Mouse (Mus musculus) heart, postnatal 14 days (tissue): ENCODE measurements around the gene Vav2. TPM values are rescaled to one million over a fixed set of nuclear protein-coding genes. Genes with fewer than 3 reads are reported as not detected.
A peak's percentile ranks its signal among the peaks of the same experiment; 100 is the strongest.

ENCODE experiments used
- DNase-seq, 2 experiments: peaks; one replicate each; pipeline ENCODE4 v3.0.0; 2021 to 2022
- intact Hi-C: fragments of 180-260 bp; cut with DNase I; formaldehyde crosslinking; loops from one replicate; pipeline ENCODE4 v1.15.1; 2025
- total RNA-seq, 2 experiments: library from RNA; stranded (reverse); gene quantifications; 2 replicates each; pipeline ENCODE4 v1.2.3; 2021

The Vav2 gene
- total RNA-seq, 2 experiments from 2014 or later, result 14.4 to 15.0 TPM

DNA sequence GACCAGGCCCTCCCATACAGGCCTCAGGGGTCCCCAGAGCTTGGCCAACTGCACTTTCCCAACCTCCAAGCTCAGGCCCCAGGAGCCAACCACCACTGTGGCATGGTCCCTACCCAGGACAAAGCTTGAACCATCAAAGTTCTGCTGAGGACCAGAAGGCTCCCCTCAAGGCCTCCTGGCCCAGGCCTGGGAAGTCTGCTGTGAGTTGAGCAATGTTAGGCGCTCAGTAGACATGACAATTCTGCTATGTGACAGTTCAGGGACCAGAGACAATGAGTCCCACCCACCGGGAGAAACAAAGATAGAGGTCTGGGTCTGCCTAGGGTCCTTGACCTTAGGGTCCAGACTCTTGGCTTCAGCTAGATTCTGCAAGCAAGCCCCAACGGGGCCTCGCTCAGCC is 98.9 kb downstream of the Vav2 start:
- no peak for DNase-seq
- intact Hi-C loops, result no loop called here

DNA sequence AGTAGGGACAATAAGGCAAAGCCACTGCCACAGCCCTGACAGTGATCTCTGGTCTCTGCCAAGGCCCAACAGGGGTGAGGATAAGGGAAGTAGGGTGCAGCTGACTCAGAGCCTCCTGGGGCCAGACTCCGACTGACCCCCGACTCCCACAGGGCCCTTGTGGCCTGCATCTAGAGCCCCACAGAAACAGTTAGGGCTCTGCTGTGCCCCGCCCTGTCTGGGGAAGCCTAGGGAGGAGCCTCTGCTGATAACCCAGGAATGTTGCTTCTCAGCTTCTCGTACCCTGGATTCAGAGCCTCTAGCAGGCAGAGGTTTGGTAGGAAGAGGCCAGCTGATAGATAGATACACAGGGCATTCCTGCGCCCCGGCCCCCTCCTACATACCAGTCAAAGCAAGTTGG is 99.8 kb downstream of the Vav2 start:
- intact Hi-C loops, result no loop called here
- peak; percentile 35 to 53 for DNase-seq

DNA sequence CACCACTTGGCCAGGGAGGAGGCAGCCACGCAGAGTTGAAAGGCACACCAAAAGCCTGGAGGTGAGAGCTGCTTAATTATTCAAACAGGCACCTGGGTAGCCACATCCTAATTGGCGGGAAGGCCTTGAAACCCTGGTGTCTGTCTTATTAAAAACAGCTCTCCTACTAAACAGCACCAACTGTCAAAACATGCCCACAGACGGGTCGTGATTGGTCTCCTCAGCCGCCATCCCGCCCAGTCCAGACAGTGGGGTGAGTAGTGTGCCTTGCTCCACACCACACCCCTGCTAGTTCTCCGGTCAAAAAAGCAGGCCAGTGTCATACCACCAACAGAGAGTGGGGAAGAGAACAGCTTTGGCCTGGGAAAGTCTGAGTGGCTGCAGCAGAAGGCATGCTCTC is 100.5 kb downstream of the Vav2 start:
- intact Hi-C loops, result no loop called here
- DNase-seq, result no peak

DNA sequence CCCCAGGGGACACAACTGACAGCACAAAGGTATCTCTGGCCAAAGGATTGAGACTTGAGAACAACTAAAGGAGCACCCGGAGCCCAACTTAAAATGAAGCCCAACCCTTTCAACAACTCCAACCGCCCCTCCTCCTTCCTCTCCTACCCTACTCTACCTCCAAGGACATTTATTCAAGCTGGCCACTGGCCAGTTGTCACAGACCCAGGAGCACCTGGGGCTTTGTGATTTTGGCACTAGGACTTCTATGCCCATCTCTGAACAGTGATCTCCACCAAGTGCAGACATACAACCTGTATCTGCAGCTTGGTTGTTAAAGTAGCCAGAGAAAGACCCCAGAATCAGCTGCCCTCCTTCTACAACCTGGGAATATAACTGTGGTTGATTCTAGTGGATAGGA is 102.1 kb downstream of the Vav2 start:
- intact Hi-C loops, result no loop called here
- no peak for DNase-seq

DNA sequence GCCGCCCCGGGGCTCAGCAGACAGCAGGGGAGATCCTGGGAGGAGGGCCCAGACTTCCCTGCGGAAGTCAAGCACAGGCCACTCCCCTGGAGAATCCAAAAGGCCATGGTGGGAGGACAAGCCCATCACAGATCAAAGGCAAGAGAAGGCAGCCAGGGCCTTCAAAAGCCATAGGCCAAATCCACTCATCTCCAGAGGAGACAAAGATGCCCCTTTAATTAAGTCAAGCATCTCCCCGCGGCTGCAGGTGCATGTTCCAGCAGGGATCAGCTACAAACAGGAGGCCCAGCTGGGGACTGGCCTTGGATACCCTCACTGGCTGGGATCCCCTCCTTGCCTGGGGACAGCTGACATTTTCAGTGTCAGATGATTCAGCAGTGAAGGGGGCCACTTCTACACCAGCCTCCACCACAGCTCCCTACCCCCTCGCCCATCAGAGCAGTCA is 105.4 kb downstream of the Vav2 start:
- no peak for DNase-seq
- intact Hi-C loops, result no loop called here

DNA sequence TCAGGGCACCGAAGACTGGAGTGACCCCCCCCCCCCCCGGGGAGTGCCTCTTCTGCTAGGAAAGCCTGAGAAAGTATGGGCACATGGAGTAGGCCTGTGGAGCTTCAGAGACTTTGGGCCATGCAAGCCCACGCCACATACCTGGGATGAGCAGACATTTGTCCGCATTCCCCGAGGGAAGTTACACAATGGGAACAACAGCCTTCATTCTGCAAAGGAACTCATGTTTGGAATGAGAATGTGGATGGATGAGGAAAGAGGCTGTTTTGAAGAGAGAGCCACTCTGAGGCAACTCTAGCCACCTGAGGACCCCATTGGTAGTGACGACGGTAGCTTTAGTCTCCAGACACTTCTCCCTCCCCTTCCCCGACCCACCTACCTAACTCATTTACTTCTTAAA is 106.0 kb downstream of the Vav2 start:
- no peak for DNase-seq
- intact Hi-C loops, result no loop called here

DNA sequence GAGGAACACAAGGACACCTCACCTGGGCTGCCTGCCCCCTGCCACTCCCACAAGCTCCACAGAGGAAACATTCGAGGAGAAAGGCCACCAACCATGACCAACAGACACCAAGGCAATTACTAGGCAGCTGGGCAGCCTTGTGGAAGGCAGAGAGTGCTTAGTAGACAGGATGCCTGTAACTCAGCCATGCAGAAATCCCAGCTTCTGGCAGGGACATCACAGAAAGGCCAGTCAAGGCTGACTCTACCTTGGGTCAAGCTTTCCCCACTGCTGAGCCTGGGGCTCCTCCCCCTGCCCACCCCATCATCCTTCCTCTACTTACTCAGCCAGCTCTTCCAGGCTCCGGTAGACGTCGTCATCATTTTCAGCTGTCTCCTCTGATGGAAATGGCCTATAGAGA is 108.2 kb downstream of the Vav2 start:
- intact Hi-C loops, result no loop called here
- no peak for DNase-seq

DNA sequence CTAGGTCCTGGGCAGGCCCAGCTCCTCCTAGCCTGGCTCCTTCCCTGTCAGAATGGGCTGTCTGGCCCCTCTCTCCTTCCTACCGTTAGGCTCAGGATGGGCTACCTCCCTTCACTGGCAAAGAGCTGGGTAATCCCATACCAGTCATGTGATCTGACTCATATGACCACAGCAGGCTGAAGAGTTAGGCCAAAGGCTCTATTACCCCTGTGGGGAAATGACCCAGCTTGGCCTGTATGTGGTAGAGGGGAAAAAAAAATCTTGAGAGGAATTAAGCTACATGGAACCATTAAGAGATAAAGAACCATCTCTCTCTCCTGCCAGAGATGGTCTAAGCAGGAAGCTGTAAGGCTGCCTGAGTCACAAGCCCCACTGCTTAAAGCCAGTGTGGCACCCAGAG is 108.6 kb downstream of the Vav2 start:
- intact Hi-C loops, result no loop called here
- no peak for DNase-seq

DNA sequence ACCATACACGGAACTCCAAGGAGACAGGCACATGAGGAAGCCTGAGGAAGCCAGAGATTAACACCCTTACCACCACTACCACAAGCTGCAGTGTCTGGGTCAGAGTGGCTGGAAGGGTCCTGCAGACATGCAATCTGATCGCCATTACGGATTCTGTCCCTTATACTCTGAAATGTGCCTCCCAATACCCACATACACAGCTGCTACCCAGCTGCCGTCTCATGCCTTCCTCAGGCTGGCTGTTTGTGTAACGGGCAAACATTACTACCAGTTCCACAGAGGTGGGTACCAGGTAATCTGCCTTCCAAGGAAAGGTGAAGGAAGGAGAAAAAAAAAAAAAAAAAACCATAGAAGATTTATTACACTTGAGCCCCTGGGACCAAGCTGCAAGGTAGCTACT is 110.7 kb downstream of the Vav2 start:
- intact Hi-C loops, result no loop called here
- DNase-seq, result no peak

DNA sequence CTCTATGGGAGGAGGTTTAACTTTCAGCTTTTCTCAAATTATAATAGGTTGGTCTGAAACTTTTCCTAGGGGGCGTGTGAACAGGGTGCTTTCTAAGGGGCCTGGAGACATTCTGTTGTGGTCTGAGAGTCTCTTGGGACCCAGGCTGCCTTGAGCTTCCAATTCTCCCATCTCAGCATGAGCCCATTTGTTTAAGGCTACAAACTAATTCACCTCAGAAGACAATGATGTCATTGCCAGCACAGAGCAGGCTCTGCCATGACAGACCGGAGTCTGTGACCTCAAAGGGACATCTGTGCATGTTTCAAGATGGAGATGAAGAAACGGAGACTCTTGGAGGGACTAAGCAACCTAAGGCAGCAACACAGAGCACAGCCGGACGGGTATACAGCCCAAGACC is 112.6 kb downstream of the Vav2 start:
- no peak for DNase-seq
- intact Hi-C loops, result no loop called here

DNA sequence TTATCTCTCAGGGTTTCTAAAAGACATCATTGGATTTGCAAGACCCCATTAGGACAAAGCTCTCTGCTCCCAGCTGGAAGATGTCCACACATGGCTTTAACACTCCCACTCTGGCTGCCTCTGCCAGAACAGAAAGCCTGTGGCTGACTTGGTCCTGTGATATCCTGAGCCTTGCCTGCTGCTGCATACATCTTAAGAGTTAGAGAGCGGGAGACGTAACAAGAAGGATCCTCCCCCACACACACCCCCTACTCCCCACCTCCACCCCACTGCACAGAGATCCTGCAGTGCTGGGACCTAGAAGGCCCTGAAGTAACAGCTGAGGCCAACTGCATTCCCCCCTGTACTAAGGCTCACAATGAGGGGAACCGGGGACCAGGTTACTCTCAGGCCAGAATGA is 114.3 kb downstream of the Vav2 start:
- DNase-seq, result no peak
- intact Hi-C loops, result no loop called here

DNA sequence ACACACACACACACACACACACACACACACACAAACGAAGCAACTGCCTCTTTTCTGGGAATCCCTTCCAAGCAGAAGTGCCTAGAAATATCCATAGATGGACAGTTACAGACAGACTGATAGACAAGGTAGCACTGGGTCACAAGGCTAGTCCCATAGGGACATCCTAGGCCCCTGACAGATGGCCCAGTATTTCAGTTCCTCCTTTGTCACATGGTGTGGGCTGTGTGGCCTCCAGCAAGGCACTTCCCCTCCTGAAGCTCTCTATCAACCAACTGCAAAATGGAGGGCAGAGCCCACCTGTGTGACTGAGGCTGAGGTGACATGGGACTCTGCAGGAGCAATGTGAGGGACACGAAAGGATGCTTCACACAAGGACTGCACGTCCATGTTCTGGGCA is 115.2 kb downstream of the Vav2 start:
- no peak for DNase-seq
- intact Hi-C loops, result no loop called here

DNA sequence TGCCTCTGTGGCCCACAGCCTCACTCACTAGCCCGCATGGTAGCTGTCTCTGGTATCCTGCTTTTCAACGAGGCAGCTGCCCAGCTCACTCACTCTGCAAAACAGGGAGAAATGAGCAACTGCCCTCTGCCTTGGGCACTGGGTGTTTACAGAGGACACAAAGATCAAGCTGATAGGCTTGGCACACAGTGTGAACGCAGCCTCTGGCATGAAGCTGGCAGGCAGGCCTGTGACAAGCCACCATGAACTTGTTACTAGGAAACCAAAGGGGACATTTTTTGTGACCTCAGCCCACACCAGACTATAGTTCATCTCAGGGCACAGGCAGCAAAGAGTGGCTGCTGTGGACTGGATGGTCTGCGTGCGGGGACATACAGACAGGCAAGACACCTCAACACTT is 115.9 kb downstream of the Vav2 start:
- intact Hi-C loops, result no loop called here
- DNase-seq, result no peak

DNA sequence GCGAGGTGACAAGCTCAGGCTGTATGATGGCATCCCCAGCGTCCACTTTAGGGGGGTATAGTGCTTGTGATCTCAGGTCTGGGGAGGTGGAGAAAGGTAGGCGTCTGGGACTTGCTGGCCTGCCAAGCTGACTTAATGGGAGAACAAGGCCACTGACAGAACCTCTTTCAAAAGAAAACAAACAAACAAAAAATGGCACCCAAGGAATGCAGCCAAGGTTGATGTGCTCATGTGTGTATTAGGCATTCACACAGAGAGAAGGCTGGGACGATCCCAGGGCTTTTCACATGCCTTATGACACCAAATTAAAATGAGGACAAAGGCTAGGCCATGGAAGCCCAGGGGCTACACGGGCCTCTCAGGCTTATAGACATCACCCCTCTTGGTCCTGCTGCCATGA is 116.6 kb downstream of the Vav2 start:
- DNase-seq, result no peak
- intact Hi-C loops, result no loop called here

DNA sequence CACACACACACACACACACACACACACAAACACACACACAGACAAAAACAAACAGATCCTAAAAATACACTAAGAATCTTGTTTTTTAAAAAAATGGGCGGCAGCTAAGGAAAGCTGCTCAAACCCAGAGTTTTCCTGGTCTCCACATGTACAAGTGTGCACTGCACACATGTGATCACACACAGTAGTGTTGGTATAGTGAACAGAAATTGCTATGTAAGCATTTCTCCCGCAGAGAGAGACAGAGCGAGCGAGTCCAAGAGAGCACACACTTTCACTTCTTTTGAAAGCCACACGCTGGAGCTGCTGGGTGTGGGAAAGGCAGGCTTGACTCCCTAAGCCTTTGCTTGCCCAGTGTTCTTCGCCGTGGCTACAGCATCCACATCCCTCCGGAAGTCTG is 120.2 kb downstream of the Vav2 start:
- DNase-seq, result no peak
- intact Hi-C loops, result no loop called here

DNA sequence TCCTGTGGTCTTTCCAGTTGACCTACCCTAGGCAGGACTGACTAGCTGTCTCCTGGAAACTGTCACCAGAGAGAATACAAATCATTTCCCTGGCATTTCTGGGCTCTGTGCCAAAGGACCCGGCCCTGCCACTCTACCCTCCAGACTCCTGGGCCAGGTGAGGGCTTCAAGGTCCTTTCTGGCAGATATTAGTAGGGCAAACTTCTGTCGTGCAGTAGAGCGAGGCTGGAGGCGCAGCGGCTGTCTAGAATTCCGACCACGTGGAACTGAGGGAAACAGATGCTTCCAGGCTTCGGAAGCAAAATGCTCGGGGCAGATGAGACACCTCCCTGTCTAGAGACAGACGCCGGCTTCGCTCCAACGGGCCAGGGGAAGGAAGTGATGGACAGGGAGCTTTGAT is 122.1 kb downstream of the Vav2 start:
- intact Hi-C loops, result no loop called here
- peak; percentile 41 to 64 for DNase-seq

DNA sequence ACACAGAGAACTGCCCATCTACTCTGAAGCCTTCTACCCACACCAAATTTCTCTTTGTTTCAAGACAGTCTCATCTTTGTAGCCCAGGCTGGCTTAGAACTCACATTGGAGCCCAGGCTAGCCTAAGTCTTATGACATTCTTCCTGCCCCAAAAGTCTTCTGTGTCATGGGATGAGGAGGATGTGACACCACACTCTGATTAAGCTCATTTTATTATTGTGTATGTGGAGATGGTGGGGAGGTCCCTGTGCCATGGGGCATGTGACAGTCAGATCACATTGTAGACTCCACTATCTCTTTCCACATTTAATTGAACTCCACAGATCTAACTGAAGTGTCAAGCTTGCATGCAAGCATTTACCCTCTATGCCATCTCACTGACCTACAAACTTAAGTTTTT is 122.8 kb downstream of the Vav2 start:
- no peak for DNase-seq
- intact Hi-C loops, result no loop called here

DNA sequence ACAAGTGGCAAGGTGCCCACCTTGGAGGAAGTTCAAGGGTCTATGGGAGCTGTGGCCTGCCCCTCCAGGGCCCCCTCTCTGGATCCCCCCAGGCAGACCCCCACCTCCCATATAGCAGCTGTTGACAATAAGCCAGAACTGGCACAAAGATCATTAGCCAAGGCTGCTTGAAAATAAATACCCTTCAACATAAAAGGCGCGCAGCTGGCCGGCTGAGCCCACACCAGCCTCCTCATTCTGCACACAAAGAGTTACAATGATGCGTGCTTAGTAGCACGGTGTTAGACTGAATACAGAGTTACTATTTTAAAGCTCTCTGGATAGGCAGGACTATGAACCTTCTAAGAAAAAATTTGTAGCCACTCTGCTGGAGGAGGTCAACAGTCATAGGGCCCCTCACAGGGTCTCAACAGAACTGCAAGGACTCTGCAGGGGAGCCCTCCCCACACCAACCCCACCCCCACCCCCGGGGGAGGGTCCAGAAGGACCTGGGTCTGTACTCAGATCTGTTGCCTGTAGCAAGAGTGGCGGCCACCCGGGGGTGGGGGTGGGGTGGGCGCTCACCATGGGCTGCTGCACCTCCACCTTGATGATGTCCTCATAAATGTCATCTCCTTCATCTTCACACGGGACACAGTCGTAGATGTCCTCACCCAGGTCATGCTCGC is 125.3 kb downstream of the Vav2 start:
- no peak for DNase-seq
- intact Hi-C loops, result no loop called here

DNA sequence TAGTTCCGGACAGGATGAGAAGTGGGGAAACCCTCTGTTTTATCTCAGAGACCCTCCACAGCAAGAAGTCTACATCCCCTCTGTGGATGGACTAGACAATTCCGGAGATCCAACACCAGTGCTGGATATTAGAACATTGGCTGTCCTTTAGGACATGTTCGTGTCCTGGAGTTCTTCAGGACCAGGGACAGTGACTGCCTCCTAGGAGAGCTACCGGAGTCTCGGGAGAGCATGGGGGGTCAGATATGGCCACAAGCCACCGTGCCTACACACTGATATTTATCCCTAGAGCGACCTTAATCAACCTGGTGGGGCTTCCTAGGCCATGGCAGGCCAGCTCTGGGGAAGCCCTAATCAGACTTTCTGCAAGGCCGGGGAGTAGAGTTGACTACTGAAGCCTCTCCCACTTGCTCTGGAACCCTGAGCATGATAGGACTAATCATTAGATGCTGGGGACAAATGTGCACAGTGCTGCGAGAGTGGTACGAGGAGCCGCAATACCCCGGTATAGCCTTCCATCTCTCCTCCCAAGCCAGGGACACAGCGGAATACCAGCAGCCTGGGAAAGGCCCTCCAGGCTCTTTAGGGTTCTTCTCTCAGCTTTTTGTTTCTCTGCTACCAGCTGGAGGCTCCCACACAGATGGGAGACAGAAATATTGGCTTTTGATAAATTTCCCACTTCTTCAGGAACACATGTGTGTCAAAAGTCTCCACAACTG is 125.9 kb downstream of the Vav2 start:
- intact Hi-C loops, result no loop called here
- DNase-seq, result no peak

DNA sequence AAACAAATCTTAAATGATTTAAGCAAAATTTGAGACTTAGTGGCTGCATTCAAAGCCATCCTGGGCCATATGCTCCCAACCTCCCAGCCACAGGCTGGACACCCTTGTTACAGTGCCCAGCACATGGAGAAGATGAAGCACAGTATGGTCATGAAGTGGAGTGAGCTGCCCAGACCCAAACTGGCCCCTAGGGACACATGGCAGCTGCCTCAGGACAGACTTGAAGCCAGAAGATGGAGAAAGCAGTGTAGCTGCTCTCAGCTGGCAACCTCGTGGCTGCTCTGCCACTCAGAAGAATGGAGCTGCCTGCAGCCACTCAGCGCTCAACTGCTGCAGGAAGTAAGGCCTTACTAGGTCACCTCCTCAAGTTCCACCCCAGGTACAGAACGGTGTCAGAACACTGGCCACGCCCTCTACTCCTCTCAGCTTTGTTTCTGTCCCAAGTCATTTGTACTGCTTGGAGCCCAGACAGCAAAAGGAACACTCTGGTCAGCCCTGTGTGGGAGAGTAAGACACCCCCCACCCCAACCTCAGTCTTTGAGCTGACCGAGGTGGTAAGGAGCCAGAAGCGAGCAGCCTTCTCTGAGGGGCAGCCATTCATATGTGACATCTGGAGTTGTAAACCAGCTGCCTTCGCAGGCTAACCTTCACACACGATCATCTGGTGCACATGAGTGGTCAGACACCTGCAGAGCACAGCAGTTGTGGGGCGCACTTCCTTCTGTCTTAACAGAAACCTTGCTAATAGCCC is 130.0 kb downstream of the Vav2 start:
- DNase-seq, result no peak
- intact Hi-C loops, result no loop called here

DNA sequence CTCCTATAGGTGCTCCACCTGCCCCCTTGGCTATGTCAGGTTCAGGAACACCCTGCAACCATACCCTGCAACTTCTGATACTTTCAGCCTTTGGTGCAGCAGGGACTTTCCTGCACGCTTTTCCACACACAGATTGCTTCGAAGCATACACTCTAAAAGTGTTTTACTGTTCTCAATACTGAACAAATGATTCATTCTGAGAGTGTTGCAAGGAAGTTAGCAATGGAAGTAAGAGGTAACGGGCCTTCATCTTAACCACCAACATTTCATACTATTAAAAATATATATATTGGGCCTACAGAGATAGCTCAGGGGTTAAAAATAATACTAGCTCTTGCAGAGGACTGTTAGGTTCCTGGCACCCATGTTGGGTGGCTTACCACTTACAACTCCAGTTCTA is 132.1 kb downstream of the Vav2 start:
- DNase-seq, result no peak

DNA sequence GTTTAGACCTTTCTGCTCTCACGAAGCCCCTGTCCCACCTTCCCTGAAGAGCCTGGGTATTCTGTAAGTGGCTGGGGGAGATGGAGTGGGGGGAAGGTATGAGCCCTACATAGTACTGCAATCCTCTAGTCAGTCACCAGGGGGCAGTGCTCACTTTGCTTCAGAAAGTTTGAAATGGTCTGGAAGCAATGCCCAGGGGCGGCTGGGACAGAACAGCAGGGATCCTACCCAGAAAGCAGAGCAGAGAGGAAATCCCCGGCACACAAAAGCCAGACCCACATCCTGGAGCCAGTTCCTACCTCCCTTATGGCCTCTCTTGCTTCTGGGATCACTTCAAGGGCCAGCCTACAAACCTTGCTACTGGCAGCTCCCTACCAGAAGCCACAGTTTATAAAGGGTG is 137.8 kb downstream of the Vav2 start:
- DNase-seq, result peak; percentile 85 to 92
- intact Hi-C loops, result loop anchor here (1.0 to 5.0 kb wide), 3 partner anchors 139 to 473 kb away; partner anchors contain the start of gene Wdr5

More for the DNA sequence above, 132.1 kb downstream of the Vav2 start:
- intact Hi-C loops, result no loop called here
